Mouse (Mus musculus) naive thymus-derived CD4-positive, alpha-beta T cell, adult 2 months (primary cell): ENCODE measurements around the gene Pirt.

Experiments
- DNase-seq: peaks from one replicate; pipeline ENCODE4 v3.0.0-alpha.2; 2011; ENCODE audit warnings: low read depth

The Pirt gene

GRCm38 (mm10) chr11:66946521-66946920, 34.7 kb downstream of the Pirt start:
- DNase-seq: no peak

GRCm38 (mm10) chr11:66946922-66947321, 35.1 kb downstream of the Pirt start:
- no peak for DNase-seq

- DNase-seq: no peak
Measured at GRCm38 (mm10) chr11:66956303-66956702, 44.5 kb downstream of the Pirt start, which contains the start of gene Tmem238l. Gene Tmem238l, plus strand, starts transcription at chr11:66956638.

- no peak for DNase-seq
Measured at GRCm38 (mm10) chr11:66960797-66961196, 49.0 kb downstream of the Pirt start.

- no peak for DNase-seq
Measured at GRCm38 (mm10) chr11:66961447-66962176, 49.8 kb downstream of the Pirt start.

- no peak for DNase-seq
Measured at GRCm38 (mm10) chr11:66963462-66963861, 51.7 kb downstream of the Pirt start.

- no peak for DNase-seq
Measured at GRCm38 (mm10) chr11:66966500-66967116, 54.8 kb downstream of the Pirt start.

GRCm38 (mm10) chr11:66968575-66968974, 56.8 kb downstream of the Pirt start:
- no peak for DNase-seq

GRCm38 (mm10) chr11:66973507-66973906, 61.7 kb downstream of the Pirt start:
- DNase-seq: no peak

- DNase-seq: no peak
Measured at GRCm38 (mm10) chr11:66975606-66976330, 64.0 kb downstream of the Pirt start.
